Mouse (Mus musculus): Measurements from ENCODE around the gene Manbal. TPM values are rescaled to one million over a fixed set of nuclear protein-coding genes. Genes with fewer than 3 reads are reported as not detected.

Manbal gene
- polyA plus RNA-seq, 1 experiment from 2014 or later, result 92.3 TPM

DNA sequence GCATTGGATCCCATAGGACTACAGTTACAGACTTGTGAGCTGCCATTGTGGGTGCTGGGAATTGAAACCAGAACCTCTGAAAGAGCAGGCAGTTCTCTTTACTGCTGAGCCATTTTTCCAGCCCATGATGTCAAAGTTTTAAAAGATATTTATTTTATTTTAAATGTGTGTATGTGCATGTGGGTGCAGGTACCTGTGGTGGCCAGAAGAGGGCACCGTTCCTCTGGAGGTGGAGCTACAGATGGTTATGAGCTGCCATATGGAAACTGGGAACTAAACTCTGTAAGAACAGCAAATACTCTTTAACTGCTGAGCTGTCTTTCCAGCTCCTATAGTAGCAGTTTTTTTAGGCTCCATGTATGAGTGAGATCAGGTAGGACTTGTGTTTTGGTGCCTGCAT is 74.0 kb downstream of the Manbal start:
- H3K4me1 ChIP-seq, result peaks cover 4% of the 10 kb centered on the region
- no peaks in the 10 kb centered on the region for H3K9me3 ChIP-seq (replicated peaks)
- H3K4me2 ChIP-seq (replicated peaks), result no peak overlapping the region
- 94% methylated on average over 1 of the region's 1 CpGs for WGBS
- H3K36me3 ChIP-seq, result peaks cover 44% of the 10 kb centered on the region
- H3K9ac ChIP-seq, result no peak overlapping the region
- H3K27ac ChIP-seq (replicated peaks), result no peak overlapping the region
- no peak overlapping the region for H3K4me3 ChIP-seq (replicated peaks)
- H3K27me3 ChIP-seq, result no peaks in the 10 kb centered on the region
- no peak for ATAC-seq (ENCODE audit: insufficient number of reproducible peaks, low FRiP score, low TSS enrichment, low read depth)

Other genes starting within 250 kb of the Manbal start
- 22.7 and 24.0 TPM in 2 replicates for gene Samhd1, start 232.3 kb upstream of the Manbal start, polyA plus RNA-seq (2015; fragmentation: Nextera tagmentation; extraction: Ambion mirVana)
- 18.7 and 19.6 TPM in 2 replicates for gene Rbl1, start 163.1 kb upstream of the Manbal start, polyA plus RNA-seq (2015; fragmentation: Nextera tagmentation; extraction: Ambion mirVana)
- gene Rpn2, start 88.6 kb upstream of the Manbal start, polyA plus RNA-seq (2015; fragmentation: Nextera tagmentation; extraction: Ambion mirVana), result 303 and 311 TPM in 2 replicates
- gene Mroh8, start 88.0 kb upstream of the Manbal start, polyA plus RNA-seq (2015; fragmentation: Nextera tagmentation; extraction: Ambion mirVana), result 0.69 and 0.77 TPM in 2 replicates
- gene Ghrh, start 20.1 kb upstream of the Manbal start, polyA plus RNA-seq (2015; fragmentation: Nextera tagmentation; extraction: Ambion mirVana), result not detected in 2 replicates
- 20.7 and 21.3 TPM in 2 replicates for gene Src, start 50.9 kb downstream of the Manbal start, polyA plus RNA-seq (2015; fragmentation: Nextera tagmentation; extraction: Ambion mirVana)
- 322 and 340 TPM in 2 replicates for gene Nnat, start 192.5 kb downstream of the Manbal start, polyA plus RNA-seq (2015; fragmentation: Nextera tagmentation; extraction: Ambion mirVana)
- 54.2 and 57.1 TPM in 2 replicates for gene Blcap, start 203.7 kb downstream of the Manbal start, polyA plus RNA-seq (2015; fragmentation: Nextera tagmentation; extraction: Ambion mirVana)